Mouse (Mus musculus): ENCODE results near the gene Negr1. TPM values are rescaled to one million over a fixed set of nuclear protein-coding genes. Genes with fewer than 3 reads are reported as not detected.

Gene Negr1
- total and polyA plus RNA-seq, 3 experiments, result not detected

DNA sequence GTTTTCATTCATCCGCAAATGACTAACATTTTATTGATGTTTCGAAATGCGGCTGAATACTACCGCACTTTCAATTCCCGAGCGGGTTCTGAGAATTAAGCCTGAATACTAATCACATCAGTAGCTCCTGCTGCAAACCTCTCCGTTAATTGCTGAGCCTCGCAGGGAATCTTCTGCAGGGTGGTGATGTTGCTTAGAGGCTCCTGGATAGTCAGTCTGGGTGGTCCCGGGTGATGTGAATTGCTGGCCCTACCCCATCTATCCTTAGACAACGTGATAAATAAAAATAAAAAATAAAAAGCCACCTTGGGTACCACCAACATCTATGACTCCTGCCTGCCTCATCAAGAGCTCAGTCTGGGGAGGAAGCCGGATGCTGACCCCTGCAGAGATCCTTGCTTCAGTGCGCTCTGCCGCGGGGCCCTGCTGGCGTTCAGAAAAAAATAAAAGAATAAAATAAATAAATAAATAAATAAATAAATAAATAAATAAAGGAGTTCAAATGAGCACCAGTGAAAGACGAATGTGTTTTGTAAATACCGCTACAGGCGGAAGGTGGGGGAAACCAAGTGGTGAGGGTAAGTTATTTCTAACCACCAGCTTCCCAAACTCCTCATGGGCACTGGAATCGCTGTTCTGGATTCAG, 1.6 kb upstream of the Negr1 start:
- dilution Hi-C loops (cut with MboI; ENCODE audit: extremely low pct_ligation_motif_present, extremely low pct_unique_long_range_greater_than_20kb, low sequenced_read_pairs) (no loop called here), in situ Hi-C loops (cut with MboI; ENCODE audit: low pct_ligation_motif_present, low pct_unique_long_range_greater_than_20kb, low sequenced_read_pairs) (no loop called here)
- peaks cover 0 to 9% of the 10 kb centered on the region in 2 experiments; a peak in 1 of 4 replicates for H3K4me1 ChIP-seq (ENCODE audit: control insufficient read depth in 1 of 2, insufficient read depth in 2 of 2)
- peaks cover 55% of the 10 kb centered on the region for H3K9me3 ChIP-seq (replicated peaks; ENCODE audit: low read length)
- H3K9ac ChIP-seq (ENCODE audit: insufficient read depth, low read depth), result no peak overlapping the region
- no peak overlapping the region for H3K4me3 ChIP-seq (replicated peaks in 1 of 3; ENCODE audit: low read depth in 2 of 3, low read length in 2 of 3, poor library complexity in 1 of 3)
- H3K27me3 ChIP-seq (replicated peaks), result no peaks in the 10 kb centered on the region
- H3K27ac ChIP-seq (ENCODE audit: insufficient read depth, low read depth), result no peak overlapping the region
- DNase-seq (ENCODE audit: extremely low read depth), result no peak
- no peaks in the 10 kb centered on the region for H3K79me2 ChIP-seq (replicated peaks; ENCODE audit: control insufficient read depth, extremely low read depth, insufficient read depth, poor library complexity, severe bottlenecking)
- H3K4me2 ChIP-seq (ENCODE audit: insufficient read depth, low read depth, poor library complexity, severe bottlenecking), result no peak overlapping the region
- TF ChIP-seq ZMIZ1 (IDR thresholded peaks at IDR 0.05; ENCODE audit: low read depth, low read length) (no peak), RCOR1 (conservative IDR thresholded peaks at IDR 0.05; ENCODE audit: low read depth, low read length) (no peak), MAFK (IDR thresholded peaks at IDR 0.05; ENCODE audit: insufficient replicate concordance, low read length) (no peak), UBTF (IDR thresholded peaks at IDR 0.05; ENCODE audit: low read depth, low read length) (no peak), GABPA (IDR thresholded peaks at IDR 0.05; ENCODE audit: insufficient replicate concordance, low read depth, low read length) (no peak), POLR2A (IDR thresholded peaks at IDR 0.05; ENCODE audit: low read depth, low read length) (no peak), NRF1 (IDR thresholded peaks at IDR 0.05; ENCODE audit: low read depth, low read length) (no peak), MEF2A (IDR thresholded peaks at IDR 0.05; ENCODE audit: borderline replicate concordance, low read depth, low read length) (no peak), E2F4 (IDR thresholded peaks at IDR 0.05; ENCODE audit: insufficient replicate concordance, low read depth, low read length) (no peak), CHD2 (IDR thresholded peaks at IDR 0.05; ENCODE audit: low read length) (no peak), PAX5 (IDR thresholded peaks at IDR 0.05; ENCODE audit: low read length) (no peak), ELF1 (IDR thresholded peaks at IDR 0.05; ENCODE audit: low read depth, low read length) (no peak), SIN3A (IDR thresholded peaks at IDR 0.05; ENCODE audit: low read length) (no peak)
- no peaks in the 10 kb centered on the region for H3K36me3 ChIP-seq (replicated peaks in 1 of 2; ENCODE audit: control insufficient read depth in 1 of 2, insufficient read depth in 1 of 2, low read length in 1 of 2)

DNA sequence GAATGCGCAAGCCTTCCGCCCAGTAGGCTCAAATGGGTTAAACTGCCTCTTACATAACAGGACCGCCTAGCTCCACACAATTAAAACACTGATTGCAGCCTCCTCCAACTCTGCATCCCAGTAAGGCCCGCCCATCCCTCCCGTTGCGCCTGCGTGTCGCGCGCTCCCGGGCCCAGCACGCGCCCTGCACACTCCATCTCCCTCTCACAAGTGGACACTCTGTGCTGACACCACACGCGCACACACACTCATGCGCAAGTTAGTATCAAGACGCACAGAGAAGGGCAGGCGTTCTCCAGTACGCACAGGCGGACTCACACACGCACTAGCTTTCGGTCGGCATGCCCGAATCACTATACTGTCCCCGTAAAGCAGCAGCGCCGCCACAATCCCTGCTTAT, 828 bp upstream of the Negr1 start:
- Histone ChIP-seq H3K36me3 (replicated peaks in 1 of 2; ENCODE audit: control insufficient read depth in 1 of 2, insufficient read depth in 1 of 2, low read length in 1 of 2) (no peaks in the 10 kb centered on the region), H3K4me1 (ENCODE audit: control insufficient read depth in 1 of 2, insufficient read depth in 2 of 2) (peaks cover 0 to 9% of the 10 kb centered on the region in 2 experiments; a peak in 1 of 4 replicates), H3K79me2 (replicated peaks; ENCODE audit: control insufficient read depth, extremely low read depth, insufficient read depth, poor library complexity, severe bottlenecking) (no peaks in the 10 kb centered on the region), H3K27ac (ENCODE audit: insufficient read depth, low read depth) (no peak overlapping the region), H3K4me2 (ENCODE audit: insufficient read depth, low read depth, poor library complexity, severe bottlenecking) (no peak overlapping the region), H3K27me3 (replicated peaks) (no peaks in the 10 kb centered on the region), H3K9ac (ENCODE audit: insufficient read depth, low read depth) (no peak overlapping the region), H3K4me3 (replicated peaks in 1 of 3; ENCODE audit: low read depth in 2 of 3, low read length in 2 of 3, poor library complexity in 1 of 3) (no peak overlapping the region), H3K9me3 (replicated peaks; ENCODE audit: low read length) (peaks cover 55% of the 10 kb centered on the region)
- dilution Hi-C loops (cut with MboI; ENCODE audit: extremely low pct_ligation_motif_present, extremely low pct_unique_long_range_greater_than_20kb, low sequenced_read_pairs), result no loop called here
- in situ Hi-C loops (cut with MboI; ENCODE audit: low pct_ligation_motif_present, low pct_unique_long_range_greater_than_20kb, low sequenced_read_pairs), result no loop called here
- DNase-seq (ENCODE audit: extremely low read depth), result no peak
- TF ChIP-seq UBTF (IDR thresholded peaks at IDR 0.05; ENCODE audit: low read depth, low read length) (no peak), EP300 (IDR thresholded peaks at IDR 0.05; ENCODE audit: low read length) (no peak), SIN3A (IDR thresholded peaks at IDR 0.05; ENCODE audit: low read length) (no peak), ETS1 (conservative IDR thresholded peaks at IDR 0.05; ENCODE audit: low read depth, low read length) (no peak), USF2 (conservative IDR thresholded peaks at IDR 0.05; ENCODE audit: low read depth, low read length) (no peak), POLR2AphosphoS2 (IDR thresholded peaks at IDR 0.05; ENCODE audit: low read depth, low read length) (no peak), ZMIZ1 (IDR thresholded peaks at IDR 0.05; ENCODE audit: low read depth, low read length) (no peak), SMC3 (IDR thresholded peaks at IDR 0.05; ENCODE audit: low read depth, low read length) (no peak), ZC3H11A (IDR thresholded peaks at IDR 0.05; ENCODE audit: low read depth, low read length) (no peak), IRF4 (IDR thresholded peaks at IDR 0.05; ENCODE audit: low read depth, low read length) (no peak), ZKSCAN1 (IDR thresholded peaks at IDR 0.05; ENCODE audit: borderline replicate concordance, low read depth, low read length) (no peak), CHD2 (IDR thresholded peaks at IDR 0.05; ENCODE audit: low read length) (no peak), MEF2A (IDR thresholded peaks at IDR 0.05; ENCODE audit: borderline replicate concordance, low read depth, low read length) (no peak), USF1 (IDR thresholded peaks at IDR 0.05; ENCODE audit: low read depth, low read length) (no peak), POLR2A (IDR thresholded peaks at IDR 0.05; ENCODE audit: low read depth, low read length) (no peak)
